Mouse (Mus musculus) spleen, adult 18-20 months (tissue): ENCODE measurements around the gene Abhd8.
A peak's percentile ranks its signal among the peaks of the same experiment; 100 is the strongest.

Source experiments
- DNase-seq, 2 experiments: peaks; one replicate each; pipeline ENCODE4 v3.0.0; 2022; ENCODE audit warnings: mixed read lengths in 2 of 2

Abhd8 gene

DNA sequence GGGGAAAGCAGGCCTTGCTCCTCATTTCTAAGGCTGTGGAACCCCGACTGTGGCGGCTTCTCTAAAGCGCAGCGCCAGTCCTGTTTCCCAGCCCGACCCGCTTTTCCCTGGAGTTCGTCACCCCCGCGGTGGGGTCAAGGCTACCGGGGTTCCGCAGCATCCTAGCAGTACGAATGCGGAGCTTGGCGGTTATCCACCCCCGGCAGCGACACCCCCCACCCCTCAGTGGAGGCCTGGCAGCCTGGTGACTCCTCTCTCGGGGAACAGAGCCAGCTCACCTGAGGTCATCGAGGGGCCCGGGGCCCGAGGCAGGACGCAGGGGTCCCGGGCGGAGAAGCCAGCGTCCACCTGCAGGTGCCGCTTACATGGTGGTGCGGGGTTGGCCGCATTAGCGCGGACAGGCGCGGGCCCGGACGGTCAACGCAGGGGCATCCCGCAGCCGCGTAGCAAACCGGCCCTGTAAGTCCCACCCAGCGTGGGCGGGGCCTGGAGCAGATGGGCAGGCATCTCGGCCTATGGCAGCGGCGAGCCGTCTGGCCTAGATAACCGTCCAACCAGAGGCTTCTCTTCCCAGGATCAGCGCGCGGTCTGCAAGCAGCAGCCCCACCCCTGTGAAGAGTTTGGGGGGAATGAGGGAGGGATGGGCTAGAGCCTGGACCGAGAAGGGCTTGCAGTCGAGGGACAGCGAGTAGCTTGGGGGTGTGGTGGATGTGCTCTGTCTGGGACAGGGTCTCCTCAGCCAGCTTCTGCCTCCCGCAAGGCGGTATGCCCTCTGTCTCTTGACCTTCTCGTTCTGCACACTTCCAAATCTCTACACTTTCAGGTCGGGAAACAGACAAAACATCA is at the start of gene Abhd8:
TSS of gene Abhd8 (minus strand) at position 468 of the 846 bp plus-strand sequence.
- peak; percentile 91 to 98 for DNase-seq

DNA sequence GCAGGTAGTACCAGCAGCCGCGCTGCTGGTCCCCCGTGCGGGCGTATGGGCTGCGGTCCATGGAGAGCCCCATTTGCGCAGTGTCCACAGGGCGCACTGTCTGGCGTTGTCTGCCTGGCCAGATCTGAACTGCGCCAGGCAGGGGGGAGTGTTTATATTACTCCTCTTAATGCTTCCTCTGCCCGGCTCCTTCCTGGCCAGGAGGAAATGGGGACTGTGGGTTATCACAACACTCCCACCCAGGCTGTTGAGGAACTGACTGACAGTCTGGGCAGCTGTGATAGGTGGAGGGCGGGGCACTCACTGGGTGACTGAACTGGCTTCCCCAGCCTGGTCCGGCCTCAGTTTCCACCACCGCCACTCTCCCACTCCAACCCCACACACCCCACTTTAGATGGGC is 48.2 kb upstream of the Abhd8 start, which contains the start of gene Plvap:
TSS of gene Plvap (minus strand) at position 109 of the 400 bp plus-strand sequence.
- no peak for DNase-seq

DNA sequence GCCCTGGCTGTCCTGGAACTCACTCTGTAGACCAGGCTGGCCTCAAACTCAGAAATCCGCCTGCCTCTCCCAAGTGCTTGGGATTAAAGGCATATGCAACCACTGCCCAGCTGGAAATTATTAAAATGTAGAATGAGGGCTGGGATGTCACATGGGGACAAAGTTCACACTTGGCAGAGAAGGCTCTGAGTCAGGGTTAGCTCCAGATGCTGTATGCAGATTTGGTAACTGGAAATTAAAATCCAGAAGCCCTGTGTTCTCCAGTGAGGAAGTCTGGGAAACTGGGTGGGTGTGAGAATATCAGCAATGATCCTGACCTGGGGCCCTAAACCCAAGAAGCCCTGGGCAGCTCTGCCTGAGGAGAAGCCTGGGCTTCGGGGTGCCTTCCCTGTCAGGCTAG is 45.9 kb upstream of the Abhd8 start:
- DNase-seq, result no peak

DNA sequence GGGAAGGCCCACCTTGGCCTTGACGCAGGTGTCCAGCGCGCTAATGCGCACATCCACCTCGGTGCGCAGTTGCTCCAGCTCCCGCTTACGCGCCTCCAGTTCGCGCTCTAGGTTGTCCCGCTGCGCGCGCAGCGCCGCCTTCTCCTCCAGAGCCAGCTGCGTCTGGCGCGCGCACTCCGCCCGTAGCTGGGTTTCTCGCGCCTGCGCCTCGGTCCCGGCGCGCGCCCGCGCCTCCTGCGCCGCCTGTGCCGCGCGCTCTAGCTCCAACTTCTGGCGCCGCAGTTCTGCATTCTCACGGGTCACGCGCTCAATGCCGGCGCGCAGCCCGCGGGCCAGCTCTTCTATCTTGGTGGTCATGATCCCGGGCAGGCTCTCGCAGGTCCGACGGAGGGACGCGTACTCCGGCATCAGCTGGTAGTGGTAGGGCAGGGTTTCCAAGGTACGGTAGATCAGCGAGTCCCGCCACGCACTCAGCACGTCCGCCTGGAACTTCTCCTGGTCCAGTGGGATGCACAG is 44.2 kb upstream of the Abhd8 start:
- no peak for DNase-seq

DNA sequence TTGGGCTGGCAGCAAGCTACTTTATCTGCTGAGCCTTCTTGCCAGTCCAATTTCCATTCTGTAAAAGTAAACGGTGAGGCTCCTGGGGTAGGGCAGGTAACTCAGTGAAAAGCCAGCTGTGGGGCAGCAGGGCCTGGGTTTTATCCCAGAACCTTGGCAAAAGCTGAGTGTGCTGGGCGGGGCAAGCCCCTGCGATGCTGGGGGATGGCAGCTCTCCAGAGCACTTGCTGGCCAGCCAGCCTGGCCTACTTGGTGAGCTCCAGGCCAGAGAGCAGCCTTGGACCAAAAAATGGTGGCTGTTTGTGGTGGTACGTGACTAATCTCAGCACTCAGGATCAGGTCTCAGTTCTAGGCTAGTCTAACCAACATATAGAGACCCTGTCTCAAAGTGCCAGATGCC is 42.5 kb upstream of the Abhd8 start:
- DNase-seq, result no peak

DNA sequence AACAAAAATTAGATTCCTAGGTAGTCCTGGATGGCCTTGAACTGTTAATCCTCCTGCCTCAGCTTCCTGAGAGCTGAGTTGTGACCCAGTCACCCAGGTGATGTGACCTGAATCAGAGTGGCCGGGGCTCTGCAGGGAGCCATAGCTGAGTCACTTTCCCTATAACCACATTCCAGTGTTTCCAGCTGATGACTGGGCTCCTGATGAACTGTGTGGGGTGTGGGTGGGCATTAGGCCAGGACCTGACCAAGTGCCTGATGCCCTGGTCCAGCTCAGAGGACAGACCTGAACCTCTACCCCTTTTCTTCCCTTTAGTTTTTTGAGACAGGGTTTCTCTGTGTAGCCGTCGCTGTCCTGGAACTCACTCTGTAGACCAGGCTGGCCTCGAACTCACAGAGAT is 41.9 kb upstream of the Abhd8 start:
- no peak for DNase-seq

DNA sequence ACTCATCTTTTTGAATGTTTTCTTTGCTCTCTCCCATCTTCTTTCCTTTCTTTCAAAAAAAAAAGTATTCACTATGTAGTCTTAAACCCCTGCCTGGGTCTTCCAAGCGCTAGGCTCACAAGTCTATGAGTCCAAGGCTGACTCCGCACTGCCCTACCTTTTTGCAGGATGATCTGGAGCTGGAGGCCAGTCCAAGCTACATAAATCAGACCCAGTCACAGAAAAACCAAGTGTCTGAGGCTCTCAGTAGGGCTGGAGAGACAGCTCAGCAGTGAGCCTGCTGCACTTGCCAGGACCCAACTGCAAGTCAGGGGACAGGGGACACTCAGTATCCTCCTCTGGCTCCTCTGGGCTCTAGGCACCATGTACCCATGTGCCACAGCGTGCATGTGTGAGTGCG is 40.9 kb upstream of the Abhd8 start:
- no peak for DNase-seq

DNA sequence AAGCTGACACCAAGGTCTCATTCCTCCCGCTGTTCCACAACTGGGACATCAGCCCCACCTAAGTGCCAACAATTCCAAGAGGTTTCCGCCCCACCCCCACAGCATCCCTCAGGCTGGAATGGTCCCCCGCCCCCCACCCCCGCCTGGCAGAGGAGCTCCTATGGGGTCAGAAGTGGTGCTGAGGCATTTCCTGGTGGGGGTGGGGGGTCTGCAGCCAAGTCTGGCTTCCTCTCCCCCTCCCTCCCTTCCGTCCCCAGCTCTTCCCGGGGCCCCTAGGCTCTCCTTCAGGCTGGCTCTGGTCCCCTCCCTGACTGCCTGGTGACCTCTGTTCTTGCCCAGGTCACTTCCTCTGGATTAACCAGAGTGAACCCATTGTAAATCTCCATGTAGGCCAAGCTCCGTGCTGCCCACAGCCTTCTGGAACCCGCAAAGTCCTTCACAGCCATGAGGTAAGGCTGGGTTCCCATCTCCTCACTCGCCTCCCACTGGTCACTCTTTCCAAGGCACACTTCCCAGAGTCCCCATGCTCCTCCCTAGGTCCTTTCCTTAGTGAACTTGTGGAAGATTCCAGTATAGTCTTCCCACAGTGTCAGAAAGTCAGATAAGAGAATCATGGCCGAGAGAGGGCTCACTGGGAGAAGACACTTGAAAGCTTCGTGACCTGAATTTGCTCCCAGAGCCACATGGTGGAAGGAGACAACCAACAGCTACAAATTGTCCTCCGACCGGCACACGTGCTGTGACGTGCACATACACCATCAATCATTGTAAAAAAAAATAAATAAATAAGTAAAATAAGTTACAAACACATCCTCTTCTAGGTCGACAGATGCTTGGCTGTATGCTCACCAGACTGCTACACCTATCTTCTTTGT is 35.6 kb upstream of the Abhd8 start:
- DNase-seq, result no peak

DNA sequence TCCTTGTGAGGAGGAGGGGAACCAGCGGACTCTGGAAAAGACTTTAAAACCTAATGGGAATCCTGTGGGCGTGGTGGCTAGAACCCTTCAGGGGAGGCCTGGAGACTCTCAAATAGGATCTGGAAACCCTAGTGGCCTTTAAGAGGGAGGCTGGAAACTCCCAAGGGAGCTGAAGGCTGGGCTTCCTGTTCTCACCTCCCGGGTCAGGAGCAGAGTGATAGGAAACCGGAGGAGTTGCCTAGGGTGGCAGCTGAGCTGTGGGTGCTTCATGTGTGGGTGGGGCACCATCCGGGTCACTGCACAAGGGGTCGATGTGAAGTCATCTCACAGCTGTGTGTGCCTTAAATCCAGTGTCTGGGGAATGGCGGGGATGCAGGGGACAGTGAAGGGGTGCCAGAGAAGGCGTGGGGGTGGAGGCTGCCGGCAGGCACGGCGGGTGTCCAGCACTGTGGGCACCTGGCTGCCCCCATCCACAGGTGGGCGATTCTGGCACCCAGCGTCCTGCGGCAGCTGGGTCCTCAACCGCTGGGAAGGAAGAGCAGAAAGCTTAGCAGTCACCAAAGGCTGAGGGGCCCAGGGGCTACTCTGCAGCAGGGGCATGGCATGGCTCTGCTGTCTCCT is 34.5 kb upstream of the Abhd8 start:
- DNase-seq, result no peak

DNA sequence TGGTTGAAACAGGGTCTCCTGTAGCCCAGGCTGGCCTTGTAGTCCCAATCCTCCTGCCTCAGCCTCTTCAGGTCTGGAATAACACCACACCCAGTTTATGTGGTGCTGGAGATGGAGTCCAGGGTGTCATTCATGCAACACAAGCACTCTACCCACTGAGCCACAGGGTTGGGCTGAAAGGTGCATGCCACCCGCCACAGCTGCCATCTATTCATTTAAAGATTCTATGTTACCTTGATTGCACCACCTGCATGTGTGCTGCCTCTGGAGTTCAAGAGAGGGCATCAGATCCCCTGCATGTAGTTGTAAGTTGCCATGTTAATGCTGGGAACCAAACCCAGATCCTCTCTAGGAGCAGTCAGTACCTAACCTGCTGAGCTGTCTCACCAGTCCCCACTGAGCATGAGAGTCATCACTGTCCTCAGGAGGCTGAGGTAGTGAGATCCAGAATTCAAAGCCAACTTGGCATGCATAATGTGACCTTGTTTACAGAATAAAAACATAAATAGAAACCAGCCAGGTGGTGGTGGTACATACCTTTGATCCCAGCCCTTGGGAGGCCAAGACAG is 33.7 kb upstream of the Abhd8 start:
- no peak for DNase-seq

DNA sequence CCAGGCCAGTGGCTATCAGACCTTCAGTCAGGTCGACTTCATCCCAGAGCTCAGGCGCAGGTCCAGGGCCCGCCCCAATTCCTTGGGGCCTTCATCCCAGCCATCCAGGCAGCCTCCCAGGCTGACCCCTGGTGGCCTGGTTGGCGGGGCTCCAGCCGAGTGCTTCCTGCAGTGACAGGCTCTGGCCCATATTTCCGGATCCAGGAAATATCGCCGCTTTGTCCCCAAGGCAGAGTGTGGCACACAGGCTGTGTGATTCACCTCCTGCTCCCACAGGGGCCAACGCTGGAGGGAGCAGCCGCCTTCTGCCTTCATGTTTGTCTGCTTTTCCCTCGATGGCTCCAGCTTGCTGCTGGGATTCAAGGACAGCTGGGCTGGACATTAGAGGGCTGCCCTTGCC is 33.0 kb upstream of the Abhd8 start:
- peak; percentile 38 to 48 for DNase-seq

DNA sequence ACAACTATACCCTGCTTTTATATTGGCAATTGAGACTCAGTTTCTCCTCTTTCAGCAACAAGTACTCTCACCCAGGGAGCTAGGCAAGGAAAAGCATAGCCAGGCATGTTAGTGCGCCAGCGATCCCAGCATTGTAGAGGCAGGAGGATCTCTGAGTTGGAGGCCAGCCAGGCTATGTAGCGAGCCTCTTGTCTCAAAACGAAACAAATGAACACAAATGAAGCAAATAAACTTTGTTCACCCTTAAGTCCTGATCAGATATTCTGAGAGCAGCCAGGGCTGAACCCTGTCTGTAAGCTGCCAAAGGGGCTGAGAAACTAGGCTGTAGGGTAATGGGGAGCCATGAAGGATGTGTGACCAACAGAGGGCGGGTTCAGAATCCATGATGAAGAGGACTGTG is 32.4 kb upstream of the Abhd8 start:
- no peak for DNase-seq

DNA sequence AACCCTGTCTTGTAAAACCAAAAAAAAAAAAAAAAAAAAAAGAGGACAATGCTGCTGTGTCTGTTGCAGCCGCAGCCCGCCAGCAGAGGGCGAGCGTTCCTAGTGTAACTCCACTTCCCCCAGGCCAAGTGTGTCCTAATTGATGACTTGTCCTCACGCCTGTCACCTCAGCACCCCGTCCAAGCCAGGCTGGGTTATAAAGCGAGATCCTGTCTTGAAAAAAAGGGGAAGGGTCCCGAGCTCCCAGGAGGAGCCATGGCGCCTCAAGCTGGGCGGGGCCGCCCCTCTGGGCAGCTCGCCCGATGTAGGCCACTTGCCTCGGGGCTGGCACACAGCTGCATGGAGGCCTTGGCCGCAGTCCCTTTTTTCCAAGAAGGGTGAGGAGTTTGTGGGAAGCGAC is 31.6 kb upstream of the Abhd8 start:
- DNase-seq, result peak; percentile 65 to 76

DNA sequence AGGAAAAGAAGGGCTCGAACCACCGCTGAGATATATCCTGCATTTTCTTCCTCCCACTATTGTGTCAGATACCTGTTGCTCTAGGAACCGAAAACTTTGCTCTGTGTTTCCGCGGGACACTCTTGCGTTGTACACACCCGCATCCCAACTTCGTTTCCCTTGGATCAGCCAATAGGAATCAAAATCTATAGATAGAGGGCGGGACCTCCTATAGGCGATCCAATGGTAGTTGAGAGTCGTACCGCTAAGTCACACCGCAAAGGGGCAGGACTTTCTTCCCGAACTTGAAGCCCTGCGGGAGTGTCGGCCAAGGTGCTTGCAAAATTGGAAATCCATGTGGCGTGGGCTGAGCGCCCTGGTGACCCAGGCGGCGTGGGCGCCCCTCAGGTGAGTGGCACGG is 25.0 kb upstream of the Abhd8 start:
- peak; percentile 70 to 83 for DNase-seq

DNA sequence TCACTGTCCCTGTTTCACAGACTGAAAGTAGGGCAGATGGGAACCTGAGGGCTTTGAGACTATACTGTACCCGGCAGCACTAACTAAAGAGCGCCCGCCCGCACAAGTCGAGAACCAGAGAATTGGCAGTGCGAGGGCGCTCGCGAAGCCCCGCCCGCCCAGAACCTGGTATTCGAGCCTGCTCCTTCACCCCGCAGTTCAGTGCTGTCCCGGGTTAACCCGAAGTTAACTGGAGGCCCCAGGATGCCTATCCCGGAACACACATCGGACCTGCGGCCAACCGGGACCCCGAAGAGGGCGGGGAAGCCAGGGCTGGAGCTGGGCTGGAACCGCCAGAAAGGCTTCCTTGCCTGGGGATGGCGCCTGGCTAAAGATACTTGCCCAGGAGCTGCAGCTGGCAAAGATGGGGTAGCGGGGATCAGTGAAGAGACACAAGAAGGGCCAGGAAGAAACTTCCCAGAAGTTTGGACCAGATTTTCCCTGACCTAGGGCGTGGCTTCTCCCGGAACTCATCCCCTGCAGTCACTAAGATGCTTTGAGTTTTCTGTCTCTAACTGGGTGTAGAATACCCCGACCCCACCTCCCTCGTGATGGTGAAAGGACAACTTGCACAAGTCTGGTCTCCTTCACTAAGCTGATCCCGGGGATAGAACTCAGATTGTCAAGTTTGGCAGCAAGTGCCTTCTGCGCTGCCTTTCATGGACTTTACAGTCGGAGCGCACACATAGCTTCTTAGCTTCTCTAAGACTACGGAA is 24.4 kb upstream of the Abhd8 start, which contains the start of gene Gtpbp3:
TSS of gene Gtpbp3 (plus strand) at position 413 of the 755 bp plus-strand sequence.
- peak; percentile 63 to 79 for DNase-seq

DNA sequence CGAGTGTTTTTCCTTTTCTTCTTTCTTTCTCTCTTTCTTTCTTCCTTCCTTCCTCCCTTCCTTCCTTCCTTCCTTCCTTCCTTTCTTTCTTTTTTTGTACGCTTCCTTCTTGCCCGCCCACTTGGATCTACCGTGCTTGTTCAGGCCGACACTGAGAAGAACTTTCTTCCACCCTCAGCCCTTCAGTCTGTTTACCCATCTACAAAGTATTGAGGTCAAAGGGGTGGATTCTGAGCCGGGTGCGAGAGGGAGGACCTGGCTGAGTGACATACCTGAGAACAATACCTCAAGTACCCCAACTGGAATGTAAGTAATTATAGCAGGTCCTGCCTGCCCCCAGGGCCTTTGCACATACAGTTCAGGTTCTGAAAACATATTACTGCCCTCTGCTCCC is 22.7 kb upstream of the Abhd8 start:
- no peak for DNase-seq

DNA sequence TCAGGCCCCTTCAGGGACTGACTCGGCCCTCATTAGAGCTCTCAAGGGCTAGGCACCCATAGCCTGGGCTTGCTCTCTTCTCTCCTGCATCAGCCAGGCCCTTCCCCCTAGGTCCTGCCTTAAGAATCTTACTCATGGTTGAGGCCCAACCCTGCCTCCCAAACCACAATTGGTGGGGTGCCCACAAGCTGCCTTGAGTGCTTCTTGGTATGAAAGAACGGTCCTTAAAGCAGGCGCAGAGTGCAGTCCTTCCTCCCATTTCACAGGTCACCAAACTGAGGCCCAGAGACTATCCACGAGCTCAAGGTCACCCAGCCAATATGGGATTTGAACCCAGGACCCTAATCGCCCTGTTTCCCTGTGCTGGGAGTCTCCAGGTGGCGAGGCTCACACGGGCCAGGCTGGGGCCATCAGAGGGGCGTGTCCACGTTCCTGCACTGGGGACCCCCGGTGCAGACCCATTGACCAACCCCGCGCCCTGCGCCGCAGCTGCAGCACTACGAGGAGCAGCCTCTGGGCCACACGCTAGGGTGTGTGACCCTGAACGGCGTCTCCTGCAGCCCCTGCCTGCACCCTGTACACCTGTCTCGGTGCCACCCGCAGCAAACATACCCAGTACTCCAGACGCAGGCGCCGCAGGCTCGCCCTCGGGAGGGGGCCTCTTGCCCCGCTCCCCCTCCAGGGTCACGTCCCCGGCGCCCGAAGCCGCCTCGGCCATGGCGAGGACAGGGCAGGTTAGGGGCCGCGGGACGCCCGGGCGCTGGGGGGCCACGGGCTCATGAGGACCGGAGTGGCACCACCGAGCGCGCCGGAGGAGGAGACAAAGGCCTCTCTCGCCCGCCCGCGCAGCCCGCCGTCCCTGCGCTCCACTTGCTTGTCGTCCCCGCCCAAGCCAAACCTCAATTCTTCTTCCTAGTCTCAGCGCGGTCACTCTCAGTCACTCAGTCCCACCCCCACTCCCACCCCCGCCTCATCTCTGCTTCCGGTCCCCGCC is 22.0 kb upstream of the Abhd8 start, which contains the start of gene Ano8:
TSS of gene Ano8 (minus strand) at position 822 of the 994 bp plus-strand sequence.
- peak; percentile 66 to 74 for DNase-seq

DNA sequence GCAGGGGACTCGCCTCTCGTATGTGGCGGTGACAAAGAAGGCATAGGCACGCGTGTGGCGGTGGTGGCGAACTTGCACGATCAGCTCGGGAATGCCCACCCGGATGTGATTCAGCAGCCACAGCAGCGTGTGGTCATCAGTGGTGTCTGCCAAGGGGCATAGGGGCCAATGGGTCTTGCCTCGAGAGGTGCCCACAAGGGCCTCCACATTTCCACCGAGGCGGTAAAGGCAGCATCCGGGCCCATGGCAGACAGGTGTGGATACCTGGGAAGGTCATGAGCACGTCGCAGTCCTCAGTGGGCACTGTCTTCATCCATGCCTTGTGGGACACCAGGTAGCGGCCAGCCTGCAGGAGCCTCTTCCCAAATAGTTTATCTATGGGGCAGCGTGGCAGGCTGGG is 21.3 kb upstream of the Abhd8 start:
- no peak for DNase-seq

DNA sequence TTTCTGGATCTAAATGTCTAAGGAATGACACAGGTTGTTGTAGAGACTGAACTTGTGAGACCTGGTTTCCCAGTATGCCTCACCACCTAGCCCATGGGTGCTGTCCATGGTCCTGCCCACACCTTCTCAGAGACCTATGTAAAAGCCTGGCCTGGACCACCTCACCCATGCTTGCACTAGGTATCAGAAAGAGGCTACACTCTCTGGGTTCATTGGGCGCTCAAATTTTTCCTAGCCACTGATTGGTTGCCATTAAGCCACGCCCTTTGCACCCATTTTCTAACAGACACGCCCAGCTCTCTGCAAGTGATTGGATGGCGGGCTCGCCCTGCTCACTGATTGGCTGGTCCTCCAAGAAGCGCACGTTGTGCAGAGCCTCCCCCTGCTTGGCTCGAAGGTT is 20.5 kb upstream of the Abhd8 start:
- peak in 1 of 2 experiments; percentile 45 for DNase-seq

DNA sequence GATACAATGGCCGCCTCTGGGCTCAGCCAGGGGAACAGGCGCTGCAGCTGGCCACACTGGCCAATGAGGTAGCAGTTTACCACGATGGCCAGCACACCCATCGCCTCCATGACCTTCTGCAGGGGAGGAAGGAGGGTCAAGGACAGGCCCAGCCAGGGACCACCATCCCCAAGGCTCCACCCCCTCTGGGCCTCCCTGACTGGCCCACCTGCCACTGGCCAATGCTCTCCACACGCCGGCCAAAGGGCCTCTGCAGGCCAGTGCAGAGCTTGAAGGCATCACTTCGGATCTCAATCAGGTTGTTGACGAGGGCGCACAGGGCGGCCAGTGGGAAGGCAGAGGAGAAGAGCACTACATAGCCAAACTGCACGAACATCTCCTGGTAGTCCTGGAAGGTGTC is 15.5 kb upstream of the Abhd8 start:
- DNase-seq, result no peak
